Mouse (Mus musculus): ENCODE results near the gene Alox12b.

The Alox12b gene

GRCm38 (mm10) chr11:69179512-69179911, 22.7 kb downstream of the Alox12b start:
- DNase-seq, result no peak

DNA sequence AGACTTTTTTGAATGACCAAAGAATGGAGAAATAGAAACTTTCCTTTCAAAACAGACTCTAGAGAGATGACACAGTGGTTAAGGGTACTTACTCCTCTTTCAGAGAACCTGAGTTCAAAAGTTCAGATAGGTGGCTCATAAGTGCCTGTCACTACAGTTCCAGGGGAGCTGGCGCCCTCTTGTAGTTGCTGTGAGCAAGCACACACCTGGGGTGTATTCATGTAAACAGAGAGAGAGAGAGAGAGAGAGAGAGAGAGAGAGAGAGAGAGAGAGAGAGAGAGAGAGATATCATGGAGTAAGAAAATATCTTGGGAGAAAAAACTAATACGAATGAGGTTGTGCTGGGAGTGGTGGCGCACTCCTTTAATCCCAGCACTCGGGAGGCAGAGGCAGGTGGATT, 23.3 kb downstream of the Alox12b start:
- no peak for DNase-seq

- DNase-seq, result no peak
These were observed 28.2 kb downstream of the Alox12b start for GRCm38 (mm10) chr11:69185031-69185430.

DNA sequence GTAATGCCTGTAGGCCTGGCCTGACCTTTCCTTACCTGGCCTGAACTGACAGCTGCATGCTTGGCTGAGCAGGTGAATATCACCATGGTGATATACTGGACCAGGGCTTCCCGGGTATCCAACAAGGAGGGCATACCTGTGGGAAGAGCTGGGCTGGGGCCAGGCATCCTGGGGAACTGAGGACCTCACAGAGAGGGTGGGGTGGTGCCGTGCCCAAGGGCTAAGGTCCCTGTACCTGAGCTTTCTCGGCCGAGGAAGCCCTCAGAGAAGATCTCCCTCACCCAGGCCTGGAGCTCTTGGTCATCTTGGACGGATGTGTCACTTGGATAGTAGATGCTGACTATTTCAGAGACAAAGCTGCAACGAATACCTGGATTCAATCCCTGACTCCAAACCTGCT, 29.1 kb downstream of the Alox12b start:
- no peak for DNase-seq

DNA sequence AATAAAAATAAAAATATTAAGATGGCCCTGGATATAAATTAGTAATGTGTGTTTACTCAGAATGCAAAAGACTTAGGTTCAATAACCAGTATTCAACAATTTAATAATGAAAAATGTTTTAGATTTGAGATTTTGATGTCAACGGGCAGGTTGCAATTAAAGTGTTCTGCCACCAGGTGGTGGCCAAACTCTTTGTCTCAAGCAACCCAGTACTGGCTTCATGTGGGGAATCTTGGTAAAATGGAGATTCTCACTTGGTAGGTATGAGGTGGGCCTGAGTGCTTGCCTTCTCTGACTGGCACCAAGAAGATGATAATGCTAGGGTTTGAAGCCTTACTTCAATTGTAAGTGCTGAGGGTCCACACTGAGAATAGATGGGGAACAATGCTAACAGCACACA, 36.1 kb downstream of the Alox12b start:
- peak; percentile 47 to 61 for DNase-seq

GRCm38 (mm10) chr11:69196766-69197165, 40.0 kb downstream of the Alox12b start:
- DNase-seq, result peak; percentile 65 to 71

- DNase-seq, result peak; percentile 39 to 46
These were observed 40.4 kb downstream of the Alox12b start for GRCm38 (mm10) chr11:69197194-69197593.

GRCm38 (mm10) chr11:69197743-69198142, 41.0 kb downstream of the Alox12b start, which contains the start of gene Alox8:
Gene Alox8, minus strand, starts transcription at chr11:69197843.
- DNase-seq, result peak; percentile 18 to 25

DNA sequence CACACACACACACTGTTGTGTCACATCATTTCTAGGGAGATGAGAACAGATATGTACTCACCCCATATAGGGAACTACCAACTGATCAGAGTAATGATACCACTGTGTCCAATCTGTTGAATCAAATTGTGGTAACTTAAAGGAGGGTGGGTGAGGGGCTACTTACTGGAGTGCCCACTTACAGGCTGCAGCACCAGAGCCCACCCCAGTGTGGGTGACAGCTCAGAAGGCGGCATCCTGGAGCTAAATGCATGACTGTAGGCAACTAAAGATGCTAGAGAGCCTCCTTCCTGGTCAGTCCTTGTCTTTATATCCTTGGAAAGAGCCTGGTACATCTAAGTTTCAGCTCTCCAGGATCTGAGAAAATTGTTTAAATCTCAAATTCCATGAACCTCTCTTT, 42.5 kb downstream of the Alox12b start:
- no peak for DNase-seq

DNA sequence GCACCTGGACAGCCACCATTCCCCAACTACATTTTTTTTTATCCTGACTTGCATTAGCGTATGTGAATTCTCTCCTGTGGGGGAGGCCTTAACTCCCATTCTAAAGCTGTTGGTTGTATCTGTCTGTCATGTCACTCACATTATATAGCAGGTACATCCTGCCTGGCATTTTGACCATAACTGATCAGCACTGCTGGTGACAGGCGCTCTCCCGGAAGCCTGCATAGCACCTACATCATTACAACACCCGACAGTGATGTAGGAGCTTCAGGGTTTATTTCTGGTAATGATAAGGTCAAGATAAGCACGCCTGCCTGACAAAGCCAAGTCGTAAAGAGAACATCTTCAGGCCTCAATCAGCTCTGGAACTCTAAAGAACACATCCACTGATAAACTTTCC, 43.4 kb downstream of the Alox12b start:
- no peak for DNase-seq

- no peak for DNase-seq
These were observed 45.9 kb downstream of the Alox12b start for GRCm38 (mm10) chr11:69202469-69203230.

GRCm38 (mm10) chr11:69211431-69211830, 54.6 kb downstream of the Alox12b start:
- DNase-seq, result peak; percentile 74

GRCm38 (mm10) chr11:69217411-69217810, 60.6 kb downstream of the Alox12b start:
- DNase-seq, result no peak

DNA sequence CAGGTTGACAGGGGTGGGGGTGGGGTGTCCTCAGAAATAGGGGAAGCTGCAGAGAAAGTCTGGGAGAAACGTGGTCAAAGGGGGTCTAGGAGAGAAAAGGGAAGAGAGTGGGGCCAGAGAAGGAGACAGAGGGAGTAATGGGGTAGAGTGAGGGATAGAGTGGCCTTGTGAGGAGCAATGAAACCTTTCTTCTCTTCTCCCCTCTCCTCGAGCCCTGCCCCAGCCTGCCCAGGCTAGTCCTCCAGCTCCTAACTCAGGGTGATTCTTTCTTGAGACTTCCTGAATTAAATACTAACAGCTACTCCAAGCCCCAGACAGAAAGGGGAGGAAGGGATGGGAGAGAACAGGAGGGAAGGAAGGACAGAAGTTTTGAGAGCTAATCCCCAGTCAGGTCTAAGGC, 61.9 kb downstream of the Alox12b start:
- no peak for DNase-seq
